Mouse (Mus musculus) stomach, postnatal 0 days (tissue): ENCODE data around the gene Rtkn.

Source experiments
- CTCF ChIP-seq: IDR thresholded peaks from 2 replicates; pipeline ENCODE4 v1.5.1; 2016; ENCODE audit warnings: antibody characterized with exemption, low read depth, mild to moderate bottlenecking, moderate library complexity
- EP300 ChIP-seq: optimal IDR thresholded peaks from 2 replicates; pipeline ENCODE3; 2016; ENCODE audit warnings: antibody characterized with exemption

DNA sequence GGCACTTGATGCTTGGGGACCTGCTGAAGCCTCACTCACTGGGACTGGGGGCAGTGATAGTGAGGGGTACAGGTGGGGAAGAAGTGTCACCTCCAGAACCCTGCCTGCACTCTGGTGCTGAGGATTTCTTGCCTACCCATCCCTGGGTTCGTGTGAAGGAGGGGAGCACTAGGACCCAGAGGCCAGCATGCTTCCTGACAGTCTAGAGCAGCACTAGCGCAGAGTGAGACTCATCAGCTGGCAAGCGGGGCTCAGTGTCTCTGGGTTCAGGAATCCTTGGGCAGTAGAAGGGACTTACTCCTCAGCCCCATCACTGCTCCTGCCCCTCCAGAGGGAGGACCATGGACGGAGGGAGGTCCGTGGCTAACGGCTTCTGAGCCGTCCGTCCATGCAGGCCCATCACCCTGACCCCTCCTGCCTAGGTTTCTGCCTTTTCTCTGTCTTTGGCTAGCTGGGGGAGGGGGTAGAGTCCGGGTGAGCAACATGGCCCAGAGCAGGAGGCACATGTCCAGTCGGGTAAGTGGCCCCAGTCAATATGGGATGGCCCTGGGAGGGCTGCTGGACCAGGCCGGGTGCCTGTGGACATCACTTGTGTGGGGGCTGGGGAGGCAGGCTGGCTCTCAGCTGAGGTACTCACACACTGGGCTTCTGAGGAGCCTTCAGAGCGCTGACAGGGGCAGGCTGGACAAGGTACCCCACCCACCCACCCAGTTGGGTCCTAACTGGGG lies 44.3 kb downstream of the Rtkn start:
- TF ChIP-seq CTCF (no peak), EP300 (no peak)
